Mouse (Mus musculus) neural tube, embryonic 14.5 days (tissue): ENCODE measurements at regions not wholly inside any gene's neighbourhood (a gene's known extent, or its start where the extent isn't known, plus 50 kb on each side); places are given as distances from the start of the nearest gene placed in this dataset.

Source experiments
- ATAC-seq: fragments of 200-750 bp; cut with Nextera tagmentation; 2 replicates; pipeline ENCODE4 v1.8.0; 2017; ENCODE audit warnings: low read depth, mild to moderate bottlenecking, moderate TSS enrichment, moderate library complexity
- H3K27ac ChIP-seq: fragments of 300-500 bp; sonication (generic); 2 replicates; pipeline ENCODE4 v1.5.1; 2014; ENCODE audit warnings: low read depth, mild to moderate bottlenecking, control low read depth, low read length, moderate library complexity, mixed read lengths
- H3K27me3 ChIP-seq: fragments of 300-500 bp; sonication (generic); 2 replicates; pipeline ENCODE4 v1.6.1; 2014; ENCODE audit warnings: low read length; ENCODE audit not compliant: control insufficient read depth, insufficient read depth
- H3K36me3 ChIP-seq: fragments of 300-500 bp; sonication (generic); 2 replicates; pipeline ENCODE4 v1.6.1; 2014; ENCODE audit warnings: low read length, mixed read lengths; ENCODE audit not compliant: control insufficient read depth, insufficient read depth
- H3K4me1 ChIP-seq: fragments of 300-500 bp; sonication (generic); 2 replicates; pipeline ENCODE4 v1.6.1; 2014; ENCODE audit warnings: low read length; ENCODE audit not compliant: control insufficient read depth, insufficient read depth
- H3K4me2 ChIP-seq: fragments of 300-500 bp; sonication (generic); 2 replicates; pipeline ENCODE4 v1.6.1; 2014; ENCODE audit warnings: mild to moderate bottlenecking, low read depth, low read length, control low read depth
- H3K4me3 ChIP-seq: fragments of 300-500 bp; sonication (generic); 2 replicates; pipeline ENCODE4 v1.5.1; 2014; ENCODE audit warnings: low read depth, low read length, control low read depth, mixed read lengths
- H3K9ac ChIP-seq: fragments of 300-500 bp; sonication (generic); replicated peaks from 2 replicates; pipeline ENCODE4 v1.6.1; 2014; ENCODE audit warnings: low read depth, mild to moderate bottlenecking, control low read depth, low read length, mixed read lengths
- H3K9me3 ChIP-seq: fragments of 300-500 bp; sonication (generic); 2 replicates; pipeline ENCODE4 v1.6.1; 2016; ENCODE audit warnings: low read length; ENCODE audit not compliant: control insufficient read depth
- WGBS: fragments of 180-500 bp; shearing (Covaris S2); extraction: QIAGEN DNeasy Blood & Tissue Kit; methylation state at CpG from one replicate; pipeline ENCODE4 v1.1.7; 2014; 5-methylcytosine and 5-hydroxymethylcytosine counted together

DNA sequence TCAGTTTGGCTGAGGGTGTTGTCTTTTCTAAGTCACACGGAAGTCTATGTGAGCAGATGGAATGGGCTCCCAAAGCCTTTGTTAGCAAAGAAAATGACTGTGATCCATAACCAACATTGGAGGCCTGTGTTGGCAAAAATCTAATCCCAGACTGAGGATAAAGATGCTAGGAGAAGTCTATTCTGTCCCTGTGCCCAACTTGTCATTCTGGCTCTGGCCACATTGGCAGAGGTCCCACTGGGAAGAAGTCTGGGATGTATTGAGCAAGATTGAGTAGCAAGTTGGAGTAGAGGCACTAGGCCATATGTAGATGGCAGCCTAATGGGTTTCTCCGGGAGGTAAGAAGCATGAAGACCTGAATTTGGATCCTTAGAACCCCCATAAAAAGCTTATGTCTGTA is 54.1 kb downstream of the Nog start:
- H3K4me3 ChIP-seq: no peak overlapping the region
- no peaks in the 10 kb centered on the region for H3K27me3 ChIP-seq
- H3K27ac ChIP-seq: no peak overlapping the region
- no peak overlapping the region for H3K4me2 ChIP-seq
- H3K9me3 ChIP-seq: no peaks in the 10 kb centered on the region
- WGBS: 87% methylated on average over 2 of the region's 2 CpGs
- ATAC-seq: no peak
- H3K4me1 ChIP-seq: no peaks in the 10 kb centered on the region
- H3K36me3 ChIP-seq: no peaks in the 10 kb centered on the region
- no peak overlapping the region for H3K9ac ChIP-seq

DNA sequence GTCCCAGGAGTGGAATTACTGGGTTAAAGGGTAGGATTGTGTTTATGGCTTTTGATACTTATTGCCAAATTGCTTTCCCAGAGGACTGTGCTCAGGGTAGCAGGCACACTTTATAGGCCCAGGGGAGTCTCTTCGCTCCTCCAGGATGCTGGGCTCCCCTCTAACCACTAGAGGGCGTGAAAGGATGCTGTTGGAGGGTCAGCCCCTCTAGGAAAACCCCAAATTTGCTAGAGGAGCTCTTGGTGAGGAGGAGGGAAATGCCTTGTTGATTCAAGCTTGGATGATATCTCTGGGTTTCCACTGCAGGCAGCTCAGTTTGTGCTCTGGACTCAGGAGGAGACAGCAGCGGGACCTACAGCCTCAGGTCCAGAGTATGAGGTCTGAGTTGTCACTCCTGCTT is 58.8 kb downstream of the Nog start:
- peak; percentile 31; the same call in 1 of the 2 replicates for ATAC-seq
- no peaks in the 10 kb centered on the region for H3K36me3 ChIP-seq
- no peaks in the 10 kb centered on the region for H3K4me1 ChIP-seq
- H3K4me3 ChIP-seq: no peak overlapping the region
- no peaks in the 10 kb centered on the region for H3K9me3 ChIP-seq
- WGBS: 23% methylated on average over 3 of the region's 3 CpGs
- no peak overlapping the region for H3K27ac ChIP-seq
- no peak overlapping the region for H3K9ac ChIP-seq
- no peaks in the 10 kb centered on the region for H3K27me3 ChIP-seq
- H3K4me2 ChIP-seq: no peak overlapping the region

DNA sequence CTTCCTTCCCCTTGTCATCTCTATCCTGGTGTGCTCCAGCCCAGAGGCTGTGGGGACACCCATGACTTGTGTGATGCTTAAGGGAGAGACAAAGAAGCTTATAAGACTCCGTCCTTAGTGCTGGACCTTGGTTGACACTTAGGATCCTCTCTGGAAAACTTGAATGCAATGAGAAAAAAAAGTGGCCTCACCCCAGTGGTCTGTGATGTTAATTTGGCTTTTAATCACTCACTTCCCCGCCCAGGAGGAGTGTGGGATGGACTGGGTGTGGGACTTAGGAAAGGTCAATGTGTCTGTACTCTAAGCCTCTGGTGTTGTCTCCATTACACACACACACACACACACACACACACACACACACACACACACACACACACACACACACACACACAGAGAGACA is 60.0 kb downstream of the Nog start:
- Histone ChIP-seq H3K27ac (no peak overlapping the region), H3K4me1 (no peaks in the 10 kb centered on the region), H3K36me3 (no peaks in the 10 kb centered on the region), H3K27me3 (no peaks in the 10 kb centered on the region), H3K4me3 (no peak overlapping the region), H3K9ac (no peak overlapping the region), H3K9me3 (no peaks in the 10 kb centered on the region), H3K4me2 (no peak overlapping the region)
- ATAC-seq: no peak
- WGBS: 48% methylated on average over 2 of the region's 2 CpGs

DNA sequence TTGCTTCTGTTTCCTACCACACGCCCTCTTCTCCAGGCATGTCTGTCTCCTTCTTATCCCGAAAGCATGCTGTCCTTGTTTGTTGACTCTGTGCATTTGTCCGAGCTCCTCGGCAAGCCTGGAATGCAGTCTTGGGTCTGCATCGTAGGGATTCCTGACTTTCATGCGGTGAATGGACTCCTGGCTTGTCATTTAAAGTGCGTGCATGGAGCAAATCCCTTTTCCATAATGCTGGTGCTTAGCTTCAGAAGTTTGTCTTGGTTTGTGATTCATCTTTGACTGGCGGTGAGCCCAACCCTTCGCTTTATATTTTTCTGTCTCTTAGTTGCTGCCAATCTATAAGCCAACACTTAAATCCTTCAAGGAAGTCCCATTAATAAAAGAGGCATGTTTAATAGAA is 62.2 kb downstream of the Nog start:
- no peak overlapping the region for H3K4me3 ChIP-seq
- no peaks in the 10 kb centered on the region for H3K4me1 ChIP-seq
- H3K27ac ChIP-seq: no peak overlapping the region
- H3K36me3 ChIP-seq: no peaks in the 10 kb centered on the region
- no peaks in the 10 kb centered on the region for H3K27me3 ChIP-seq
- H3K4me2 ChIP-seq: no peak overlapping the region
- WGBS: 73% methylated on average over 9 of the region's 9 CpGs
- no peaks in the 10 kb centered on the region for H3K9me3 ChIP-seq
- ATAC-seq: no peak
- no peak overlapping the region for H3K9ac ChIP-seq

DNA sequence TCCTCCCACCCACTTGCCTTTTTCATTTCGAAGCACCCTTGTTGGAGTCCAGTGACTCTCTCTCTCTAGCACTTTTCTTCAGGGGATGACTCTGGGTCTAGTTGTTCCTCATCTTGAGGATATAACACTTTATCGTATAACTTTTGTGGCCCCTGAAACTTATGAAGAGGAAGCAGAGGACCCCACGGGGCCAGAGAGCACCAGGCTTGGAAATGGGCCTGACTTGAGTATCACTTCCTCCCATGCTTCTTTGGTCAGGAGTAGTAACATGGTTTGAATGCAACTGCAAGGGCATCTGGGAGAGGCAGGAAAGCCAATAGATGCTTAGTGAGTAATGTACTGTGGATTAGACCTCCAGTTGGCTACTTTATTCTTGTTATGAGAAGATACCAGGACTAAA is 65.2 kb downstream of the Nog start:
- no peak overlapping the region for H3K4me2 ChIP-seq
- H3K4me3 ChIP-seq: no peak overlapping the region
- H3K4me1 ChIP-seq: no peaks in the 10 kb centered on the region
- no peaks in the 10 kb centered on the region for H3K27me3 ChIP-seq
- 91% methylated on average over 3 of the region's 3 CpGs for WGBS
- no peak overlapping the region for H3K27ac ChIP-seq
- ATAC-seq: no peak
- H3K36me3 ChIP-seq: no peaks in the 10 kb centered on the region
- no peak overlapping the region for H3K9ac ChIP-seq
- H3K9me3 ChIP-seq: no peaks in the 10 kb centered on the region

DNA sequence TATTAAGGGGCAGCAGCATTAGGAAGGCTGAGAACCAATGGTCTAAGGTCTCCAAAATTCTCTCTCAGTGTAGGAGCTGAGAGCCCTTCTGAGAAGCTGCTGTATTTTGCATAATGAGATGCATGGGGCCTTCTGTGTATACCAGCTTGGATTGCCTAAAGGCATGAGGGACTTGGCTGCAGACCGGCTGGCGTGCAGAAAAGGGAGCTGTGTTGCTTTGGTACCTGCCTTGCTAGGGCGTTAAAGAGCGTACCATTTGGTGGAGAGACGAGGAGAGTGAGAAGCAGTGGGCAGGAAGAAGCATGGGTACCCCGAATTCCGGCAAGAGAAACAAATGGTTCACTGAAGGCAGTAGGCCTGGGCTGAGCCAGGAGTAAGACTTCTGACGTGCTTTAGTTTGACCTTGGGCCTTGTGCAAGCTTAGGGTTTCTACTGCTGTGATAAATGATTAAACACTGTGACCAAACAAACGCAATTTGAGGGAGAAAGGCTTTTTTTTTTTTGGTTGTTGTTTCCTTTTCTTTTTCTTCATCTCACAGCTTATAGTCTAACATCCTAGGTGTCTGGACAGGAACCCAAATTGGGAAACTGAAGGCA is 69.2 kb downstream of the Nog start:
- ATAC-seq: no peak
- no peaks in the 10 kb centered on the region for H3K27me3 ChIP-seq
- H3K9me3 ChIP-seq: no peaks in the 10 kb centered on the region
- WGBS: 59% methylated on average over 9 of the region's 9 CpGs
- no peak overlapping the region for H3K4me3 ChIP-seq
- H3K36me3 ChIP-seq: no peaks in the 10 kb centered on the region
- no peak overlapping the region for H3K4me2 ChIP-seq
- no peak overlapping the region for H3K27ac ChIP-seq
- no peaks in the 10 kb centered on the region for H3K4me1 ChIP-seq
- no peak overlapping the region for H3K9ac ChIP-seq

DNA sequence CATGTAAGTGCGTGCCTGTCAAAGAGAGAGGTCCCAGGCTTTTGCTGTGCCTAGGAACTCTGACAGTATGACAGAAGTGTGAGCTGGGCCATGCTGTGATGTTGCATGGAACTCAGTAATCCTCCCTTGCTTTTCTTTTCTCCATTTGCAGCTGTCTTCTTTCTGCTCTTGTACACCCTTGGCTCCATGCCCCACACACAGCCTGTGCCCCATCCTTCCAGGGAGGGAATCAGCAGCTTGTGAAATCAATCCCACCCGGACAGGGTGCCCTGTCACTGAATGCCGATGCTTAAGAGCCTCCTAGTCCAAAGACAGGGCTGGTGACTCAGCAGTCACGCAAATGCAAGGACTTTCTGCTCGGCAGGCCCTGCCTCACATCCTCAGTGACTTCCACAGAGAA is 72.4 kb downstream of the Nog start:
- ATAC-seq: no peak
- 75% methylated on average over 5 of the region's 5 CpGs for WGBS
- no peaks in the 10 kb centered on the region for H3K36me3 ChIP-seq
- no peaks in the 10 kb centered on the region for H3K27me3 ChIP-seq
- no peak overlapping the region for H3K27ac ChIP-seq
- no peak overlapping the region for H3K9ac ChIP-seq
- no peak overlapping the region for H3K4me3 ChIP-seq
- H3K4me2 ChIP-seq: no peak overlapping the region
- no peaks in the 10 kb centered on the region for H3K9me3 ChIP-seq
- H3K4me1 ChIP-seq: no peaks in the 10 kb centered on the region

DNA sequence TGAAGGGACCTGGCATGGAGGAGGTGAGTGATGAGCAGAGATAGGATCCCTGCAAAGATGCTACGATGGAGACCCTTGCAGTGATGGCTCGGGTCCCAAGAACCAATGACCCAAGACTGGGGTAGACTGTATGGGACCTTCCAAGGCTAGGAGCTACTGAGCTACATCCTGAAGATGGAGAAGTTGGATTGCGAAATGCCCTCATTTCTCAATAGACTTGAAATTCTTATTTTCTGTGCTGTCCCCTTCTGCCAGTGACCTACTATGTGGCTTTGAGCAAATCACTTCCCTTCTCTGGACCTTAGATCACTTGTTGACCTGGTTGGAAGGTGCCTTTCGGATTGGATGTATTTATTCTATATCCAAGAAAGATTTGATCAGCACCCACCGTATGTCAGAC is 88.9 kb downstream of the Nog start:
- Histone ChIP-seq H3K27me3 (no peaks in the 10 kb centered on the region), H3K27ac (no peak overlapping the region), H3K36me3 (no peaks in the 10 kb centered on the region), H3K4me2 (no peak overlapping the region), H3K4me3 (no peak overlapping the region), H3K9me3 (no peaks in the 10 kb centered on the region), H3K4me1 (no peaks in the 10 kb centered on the region), H3K9ac (no peak overlapping the region)
- no peak for ATAC-seq
- WGBS: 93% methylated on average over 5 of the region's 5 CpGs

DNA sequence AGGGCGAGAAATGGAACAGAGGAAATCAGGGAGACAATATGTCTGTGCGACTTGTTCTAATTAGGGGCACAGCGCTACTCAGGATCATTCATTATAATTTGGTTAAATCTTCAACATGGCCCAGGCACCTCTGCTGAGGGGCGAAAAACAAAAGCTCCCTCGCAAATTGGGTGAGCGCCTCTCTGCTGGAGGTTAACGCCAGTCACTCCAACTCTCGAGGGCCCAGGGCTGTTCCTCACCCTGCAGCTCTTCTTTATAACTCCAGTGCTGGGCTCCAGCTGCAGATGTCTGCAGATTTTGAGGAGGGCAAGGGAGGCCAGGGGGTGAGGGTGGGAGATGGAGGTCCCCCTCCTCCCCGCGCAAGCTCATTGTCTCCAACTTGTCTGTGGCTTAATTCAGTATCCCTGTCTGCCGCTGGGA is 92.6 kb downstream of the Nog start:
- no peaks in the 10 kb centered on the region for H3K27me3 ChIP-seq
- 25% methylated on average over 11 of the region's 11 CpGs for WGBS
- no peak overlapping the region for H3K4me3 ChIP-seq
- H3K36me3 ChIP-seq: no peaks in the 10 kb centered on the region
- H3K4me2 ChIP-seq: peak overlapping the region; percentile 6; the same call in 1 of the 2 replicates
- H3K4me1 ChIP-seq: no peaks in the 10 kb centered on the region
- no peak overlapping the region for H3K27ac ChIP-seq
- ATAC-seq: no peak
- no peaks in the 10 kb centered on the region for H3K9me3 ChIP-seq
- H3K9ac ChIP-seq: no peak overlapping the region
